Mouse (Mus musculus) stomach, postnatal 0 days (tissue): ENCODE results near the gene Tmbim1.

Source experiments
- CTCF ChIP-seq: IDR thresholded peaks from 2 replicates; pipeline ENCODE4 v1.5.1; 2016; ENCODE audit warnings: antibody characterized with exemption, low read depth, mild to moderate bottlenecking, moderate library complexity
- EP300 ChIP-seq: optimal IDR thresholded peaks from 2 replicates; pipeline ENCODE3; 2016; ENCODE audit warnings: antibody characterized with exemption

DNA sequence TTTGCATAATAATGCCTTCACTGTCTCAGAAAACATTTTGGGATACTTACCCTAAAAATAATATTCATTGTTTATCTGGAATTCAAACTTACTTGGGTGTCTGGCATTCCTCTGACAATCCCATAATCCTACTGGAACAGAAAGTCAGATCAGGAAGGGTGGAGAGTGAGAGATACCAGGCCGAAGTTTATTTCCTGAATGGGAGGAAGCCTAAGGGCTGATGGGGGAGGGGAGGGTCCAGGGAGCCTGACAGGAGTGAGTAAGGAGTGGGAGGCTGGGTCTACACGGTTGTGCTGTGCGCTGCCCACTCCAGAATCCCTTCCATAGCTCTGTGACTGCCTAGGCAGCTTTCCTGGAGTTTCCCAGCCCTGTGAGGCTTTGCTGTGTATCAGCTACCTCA, 4.3 kb upstream of the Tmbim1 start:
- TF ChIP-seq EP300 (no peak), CTCF (no peak)
